Comparison of ENCODE assay signal across 8 mouse cellular contexts in genomic region chrX:106602574-106603258, GRCm38 (mm10). TPM values are rescaled to one million over a fixed set of nuclear protein-coding genes. Genes with fewer than 3 reads are reported as not detected.
DNase-seq lines count a peak whose midpoint lies in the region; ATAC-seq and TF ChIP-seq lines count a peak whose summit lies in the region.

No protein-coding gene starts in this region.

- H3K9me3 ChIP-seq in limb, embryonic 12.5 days = no peaks in the 10 kb centered on the region

- no peak for DNase-seq in lung, adult 2 months
- no peak for DNase-seq in lung, adult 18-20 months
- peak; percentile 22 for DNase-seq in embryo, embryonic 10 days (ENCODE audit: low spot score)
- peak; percentile 17 for DNase-seq in retina, embryonic 14.5 days (ENCODE audit: low spot score)
- no peak for DNase-seq in cerebellum, postnatal 36 days

- ATAC-seq in limb, embryonic 12.5 days (ENCODE audit: insufficient number of reproducible peaks, insufficient read depth, low FRiP score, low TSS enrichment, low read depth) = no peak
- ATAC-seq in erythroblast, adult 5-6 weeks (replicated peaks; ENCODE audit: low FRiP score, poor library complexity, severe bottlenecking) = no peak
- no peak for ATAC-seq in cerebellum, adult (ENCODE audit: insufficient number of reproducible peaks, low FRiP score, low TSS enrichment)

- peaks cover 5% of the 10 kb centered on the region for H3K27me3 ChIP-seq in limb, embryonic 12.5 days

- H3K4me1 ChIP-seq in lung, adult 2 months (ENCODE audit: control insufficient read depth, insufficient read depth, low read length) = no peaks in the 10 kb centered on the region
- no peaks in the 10 kb centered on the region for H3K4me1 ChIP-seq in limb, embryonic 12.5 days (replicated peaks)

- H3K27ac ChIP-seq in limb, embryonic 12.5 days = no peak overlapping the region

- TF ChIP-seq POLR2A in lung, adult 2 months (IDR thresholded peaks at IDR 0.05; ENCODE audit: borderline replicate concordance, extremely low read depth, low read depth, low read length) = no peak

- H3K4me3 ChIP-seq in lung, adult 2 months (replicated peaks; ENCODE audit: extremely low read depth, low read depth, low read length) = peak overlapping the region; percentile 24
- H3K4me3 ChIP-seq in limb, embryonic 12.5 days (replicated peaks) = no peak overlapping the region

- 30% methylated on average over 9 of the region's 9 CpGs for WGBS in lung, adult 2 months
- 22% methylated on average over 9 of the region's 9 CpGs for WGBS in limb, embryonic 12.5 days

- H3K9ac ChIP-seq in limb, embryonic 12.5 days (replicated peaks) = no peak overlapping the region

- no peaks in the 10 kb centered on the region for H3K36me3 ChIP-seq in limb, embryonic 12.5 days

- peak overlapping the region; percentile 38 for H3K4me2 ChIP-seq in limb, embryonic 12.5 days

- no peak for TF ChIP-seq CTCF in lung, adult 2 months (IDR thresholded peaks at IDR 0.05; ENCODE audit: insufficient read depth, low read length)

RNA-seq across cellular contexts. Expression of gene Cysltr1, which starts 0.8 kb away (rescaled TPM):
- 1.9 and 2.6 TPM in 2 replicates for polyA plus RNA-seq in lung, adult 2 months (2012; rRNA removed)
- polyA plus RNA-seq in limb, embryonic 12.5 days (2016; fragmentation: Nextera tagmentation; extraction: Ambion mirVana) = 1.2 and 1.5 TPM in 2 replicates
- total RNA-seq in erythroblast, adult 5-6 weeks (2015; ENCODE audit: low replicate concordance) = 0.19 and 3.6 TPM in 2 replicates
- 0.42 and 3.0 TPM in 2 replicates for total RNA-seq in erythroblast, adult 5-6 weeks (2017; ENCODE audit: low replicate concordance)

RNA-seq across cellular contexts. Expression of gene Gm5127, which starts 19.7 kb away (rescaled TPM):
- polyA plus RNA-seq in lung, adult 2 months (2012; rRNA removed) = 0.22 TPM in 1 of 2 replicates, not detected in the other
- 0.27 and 0.28 TPM in 2 replicates for polyA plus RNA-seq in limb, embryonic 12.5 days (2016; fragmentation: Nextera tagmentation; extraction: Ambion mirVana)
- not detected in 2 replicates for total RNA-seq in erythroblast, adult 5-6 weeks (2015; ENCODE audit: low replicate concordance)
- total RNA-seq in erythroblast, adult 5-6 weeks (2017; ENCODE audit: low replicate concordance) = not detected in 2 replicates

Comparison
In these comparisons a context has a peak if more than half of its experiments do, and no peak if none do; other contexts are left out.
1. DNase-seq: peak in embryo, embryonic 10 days (single experiment) and retina, embryonic 14.5 days (single experiment); none in lung, adult 2 months (single experiment), lung, adult 18-20 months (0 of 2) and cerebellum, postnatal 36 days (0 of 2).